Mouse (Mus musculus) liver (tissue): ENCODE measurements around the gene Hdac9.
"Not testable (repeated sequence)": the region's sequence is repeated elsewhere in the genome, so short reads cannot be mapped to it uniquely, and the experiment has no call there.

Experiments
- DNase-seq: peaks from one replicate; pipeline ENCODE4 v3.0.0-alpha.2; 2020; ENCODE audit warnings: mixed read lengths

The Hdac9 gene

DNA sequence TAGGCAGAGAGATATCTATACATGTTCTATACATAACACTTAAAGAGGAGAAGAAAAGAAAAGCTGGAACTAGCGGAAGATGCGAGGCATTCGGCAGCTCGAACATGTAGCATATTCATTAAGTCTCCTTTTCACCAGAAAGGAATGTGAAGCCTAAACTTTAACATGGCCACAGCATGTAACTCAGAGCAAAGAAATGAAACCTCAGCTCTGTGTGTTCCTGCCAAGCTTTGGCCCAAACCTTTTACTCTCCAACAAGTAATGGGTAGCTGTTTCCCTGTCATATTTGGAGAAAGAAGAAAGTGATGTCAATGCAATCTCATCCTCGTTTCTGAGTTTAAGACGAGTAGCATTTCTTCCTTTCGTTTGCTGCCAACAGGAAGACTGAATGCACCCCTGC, 876.8 kb downstream of the Hdac9 start:
- no peak for DNase-seq

DNA sequence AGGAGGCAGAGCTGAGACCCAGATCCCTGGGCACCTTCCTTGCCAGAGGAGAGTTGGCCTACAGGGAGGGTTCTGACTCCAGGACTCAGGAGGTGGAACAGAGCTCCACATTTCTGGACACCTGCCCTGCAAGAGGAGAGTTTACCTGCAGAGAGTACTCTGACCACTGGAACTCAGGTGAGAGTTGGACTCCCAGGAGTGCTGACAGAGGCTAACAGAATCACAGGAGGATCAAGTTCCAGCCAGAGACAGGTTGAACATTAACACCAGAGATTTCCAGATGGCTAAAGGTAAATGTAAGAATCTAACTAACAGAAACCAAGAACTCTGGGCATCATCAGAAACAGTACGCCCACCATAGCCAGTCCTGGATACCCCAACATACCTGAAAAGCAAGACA, 907.1 kb downstream of the Hdac9 start:
- DNase-seq: not testable (repeated sequence)
